Mouse (Mus musculus) small intestine, adult 2 months (tissue): ENCODE results near the gene Nmu. TPM values are rescaled to one million over a fixed set of nuclear protein-coding genes. Genes with fewer than 3 reads are reported as not detected.

ENCODE experiments used
- H3K27ac ChIP-seq: fragments of 200-500 bp; 2 replicates; pipeline ENCODE4 v1.5.1; 2012; ENCODE audit warnings: low read depth, low read length, control low read depth, inconsistent platforms; ENCODE audit not compliant: insufficient read depth
- H3K27me3 ChIP-seq: fragments of 200-500 bp; 2 replicates; pipeline ENCODE4 v1.6.1; 2012; ENCODE audit warnings: mild to moderate bottlenecking, moderate library complexity, low read length, inconsistent platforms; ENCODE audit not compliant: control insufficient read depth, insufficient read depth
- H3K36me3 ChIP-seq: fragments of 200-500 bp; 2 replicates; pipeline ENCODE4 v1.6.1; 2012; ENCODE audit warnings: mild to moderate bottlenecking, low read length, control low read depth, inconsistent platforms; ENCODE audit not compliant: control insufficient read depth, insufficient read depth
- H3K4me1 ChIP-seq: fragments of 200-500 bp; 2 replicates; pipeline ENCODE4 v1.6.1; 2012; ENCODE audit warnings: low read length, inconsistent platforms, mixed read lengths; ENCODE audit not compliant: control insufficient read depth, insufficient read depth, insufficient read length
- H3K4me3 ChIP-seq: fragments of 200-500 bp; 2 replicates; pipeline ENCODE4 v1.5.1; 2012; ENCODE audit warnings: low read depth, mild to moderate bottlenecking, control low read depth, inconsistent platforms, low read length, moderate library complexity
- CTCF ChIP-seq: fragments of 200-500 bp; IDR thresholded peaks from 2 replicates; pipeline ENCODE4 v1.5.1; 2012; ENCODE audit warnings: low read depth, mild to moderate bottlenecking, control low read depth, inconsistent platforms, low read length, moderate library complexity, mixed read lengths; ENCODE audit not compliant: insufficient replicate concordance, insufficient read length; ENCODE audit errors: extremely low read depth
- POLR2A ChIP-seq: fragments of 200-500 bp; IDR thresholded peaks from 2 replicates; pipeline ENCODE4 v1.6.1; 2012; ENCODE audit warnings: low read depth, mild to moderate bottlenecking, control low read depth, inconsistent platforms, low read length, moderate library complexity
- WGBS: fragments of 180-500 bp; shearing (Covaris S2); methylation state at CpG from one replicate; pipeline ENCODE4 v1.1.7; 2018; 5-methylcytosine and 5-hydroxymethylcytosine counted together
- polyA plus RNA-seq: library from polyadenylated mRNA; depleted of rRNA; stranded (reverse); fragments of >200 nt; gene quantifications from 2 replicates; pipeline ENCODE4 v1.2.3, GENCODE M21; 2012

Nmu gene
- polyA plus RNA-seq, 1 experiment = 5.2 TPM

GRCm38 (mm10) chr5:76379216-76379615, 15.6 kb upstream of the Nmu start:
- Histone ChIP-seq H3K36me3 (no peaks in the 10 kb centered on the region), H3K4me1 (no peaks in the 10 kb centered on the region), H3K4me3 (no peak overlapping the region), H3K27ac (no peak overlapping the region), H3K27me3 (no peaks in the 10 kb centered on the region)
- WGBS = 68% methylated on average over 3 of the region's 3 CpGs
- TF ChIP-seq CTCF = no peak
- no peak for TF ChIP-seq POLR2A

- no peaks in the 10 kb centered on the region for H3K36me3 ChIP-seq
- TF ChIP-seq POLR2A (no peak), CTCF (no peak)
- 67% methylated on average over 8 of the region's 8 CpGs for WGBS
- no peaks in the 10 kb centered on the region; the same call in 1 of the 2 replicates for H3K27me3 ChIP-seq
- no peak overlapping the region for H3K4me3 ChIP-seq
- no peak overlapping the region for H3K27ac ChIP-seq
- no peaks in the 10 kb centered on the region for H3K4me1 ChIP-seq
Measured at GRCm38 (mm10) chr5:76369215-76369840, 5.7 kb upstream of the Nmu start.

GRCm38 (mm10) chr5:76365406-76365805, 1.8 kb upstream of the Nmu start:
- Histone ChIP-seq H3K27ac (no peak overlapping the region), H3K4me1 (peaks cover 11% of the 10 kb centered on the region), H3K4me3 (no peak overlapping the region), H3K36me3 (no peaks in the 10 kb centered on the region), H3K27me3 (peaks cover 5% of the 10 kb centered on the region)
- TF ChIP-seq CTCF (no peak), POLR2A (no peak)
- 36% methylated on average over 5 of the region's 5 CpGs for WGBS

- WGBS = 59% methylated on average over 4 of the region's 4 CpGs
- peaks cover 11% of the 10 kb centered on the region for H3K4me1 ChIP-seq
- no peak for TF ChIP-seq POLR2A
- no peak for TF ChIP-seq CTCF
- no peaks in the 10 kb centered on the region for H3K36me3 ChIP-seq
- no peak overlapping the region for H3K27ac ChIP-seq
- H3K27me3 ChIP-seq = peaks cover 5% of the 10 kb centered on the region
- H3K4me3 ChIP-seq = no peak overlapping the region
Measured at GRCm38 (mm10) chr5:76360786-76361185, 2.8 kb downstream of the Nmu start.

GRCm38 (mm10) chr5:76360057-76360456, 3.5 kb downstream of the Nmu start:
- H3K27me3 ChIP-seq = peaks cover 5% of the 10 kb centered on the region
- WGBS = 87% methylated on average over 1 of the region's 1 CpGs
- no peak overlapping the region for H3K4me3 ChIP-seq
- no peak overlapping the region for H3K27ac ChIP-seq
- TF ChIP-seq CTCF = no peak
- TF ChIP-seq POLR2A = no peak
- H3K4me1 ChIP-seq = peaks cover 11% of the 10 kb centered on the region
- H3K36me3 ChIP-seq = no peaks in the 10 kb centered on the region

GRCm38 (mm10) chr5:76351953-76352611, 11.5 kb downstream of the Nmu start:
- no peak for TF ChIP-seq POLR2A
- TF ChIP-seq CTCF = no peak
- Histone ChIP-seq H3K4me1 (no peaks in the 10 kb centered on the region), H3K4me3 (no peak overlapping the region), H3K36me3 (no peaks in the 10 kb centered on the region), H3K27ac (no peak overlapping the region), H3K27me3 (no peaks in the 10 kb centered on the region)
- WGBS = 55% methylated on average over 7 of the region's 7 CpGs

- H3K4me1 ChIP-seq = no peaks in the 10 kb centered on the region
- no peaks in the 10 kb centered on the region for H3K36me3 ChIP-seq
- 85% methylated on average over 5 of the region's 5 CpGs for WGBS
- TF ChIP-seq CTCF (no peak), POLR2A (no peak)
- H3K27me3 ChIP-seq = no peaks in the 10 kb centered on the region
- no peak overlapping the region for H3K4me3 ChIP-seq
- no peak overlapping the region for H3K27ac ChIP-seq
Measured at GRCm38 (mm10) chr5:76351537-76351936, 12.1 kb downstream of the Nmu start.
